Mouse (Mus musculus) liver, embryonic 14.5 days (tissue): ENCODE data around the gene Calu. TPM values are rescaled to one million over a fixed set of nuclear protein-coding genes. Genes with fewer than 3 reads are reported as not detected.

Experiments
- ATAC-seq: fragments of 200-750 bp; cut with Nextera tagmentation; 2 replicates; pipeline ENCODE4 v1.8.0; 2017; ENCODE audit warnings: moderate number of reproducible peaks, mild to moderate bottlenecking, moderate library complexity; ENCODE audit not compliant: insufficient read depth
- DNase-seq, 3 experiments: peaks; one replicate each; pipeline ENCODE4 v3.0.0-alpha.2; 2012 to 2013; ENCODE audit warnings: low read depth in 3 of 3, low spot score in 3 of 3
- H3K27ac ChIP-seq: fragments of 300-500 bp; sonication (generic); 2 replicates; pipeline ENCODE4 v1.5.1; 2014; ENCODE audit warnings: moderate library complexity, mild to moderate bottlenecking, control low read depth, inconsistent platforms
- H3K27me3 ChIP-seq: fragments of 300-500 bp; sonication (generic); 2 replicates; pipeline ENCODE4 v1.6.1; 2014; ENCODE audit warnings: mild to moderate bottlenecking, low read length, moderate library complexity; ENCODE audit not compliant: control insufficient read depth, insufficient read depth
- H3K36me3 ChIP-seq: fragments of 300-500 bp; sonication (generic); replicated peaks from 2 replicates; pipeline ENCODE4 v1.6.1; 2014; ENCODE audit warnings: low read depth; ENCODE audit not compliant: control insufficient read depth, insufficient read depth
- H3K4me1 ChIP-seq, 2 experiments: fragments of 200-500 bp in 1 of 2; fragments of 300-500 bp in 1 of 2; sonication (generic) in 1 of 2; replicated peaks; 2 replicates each; pipeline ENCODE4 v1.6.1; 2012 to 2014; ENCODE audit warnings: antibody characterized with exemption in 1 of 2, inconsistent platforms in 1 of 2, low read length in 1 of 2; ENCODE audit not compliant: control insufficient read depth in 2 of 2, insufficient read depth in 2 of 2
- H3K4me2 ChIP-seq: fragments of 300-500 bp; sonication (generic); 2 replicates; pipeline ENCODE4 v1.6.1; 2014; ENCODE audit warnings: low read depth, mild to moderate bottlenecking, control low read depth, moderate library complexity
- H3K4me3 ChIP-seq, 2 experiments: fragments of 200-500 bp in 1 of 2; fragments of 300-500 bp in 1 of 2; sonication (generic) in 1 of 2; 2 replicates each; pipeline ENCODE4 v1.5.1; 2012 to 2014; ENCODE audit warnings: low read depth in 2 of 2, low read length in 2 of 2, mild to moderate bottlenecking in 2 of 2, control low read depth in 1 of 2, inconsistent platforms in 1 of 2, moderate library complexity in 1 of 2; ENCODE audit not compliant: insufficient read depth in 1 of 2
- H3K9ac ChIP-seq: fragments of 300-500 bp; sonication (generic); replicated peaks from 2 replicates; pipeline ENCODE4 v1.6.1; 2014; ENCODE audit warnings: mild to moderate bottlenecking, control low read depth, moderate library complexity
- H3K9me3 ChIP-seq: fragments of 300-500 bp; sonication (generic); 2 replicates; pipeline ENCODE4 v1.6.1; 2016; ENCODE audit warnings: low read length, mixed read lengths; ENCODE audit not compliant: control insufficient read depth
- CTCF ChIP-seq: IDR thresholded peaks from 2 replicates; pipeline ENCODE4 v1.5.1; 2016; ENCODE audit warnings: antibody characterized with exemption, low read depth, control low read depth
- EP300 ChIP-seq: IDR thresholded peaks from 2 replicates; pipeline ENCODE4 v1.6.1; 2016; ENCODE audit warnings: antibody characterized with exemption, low read depth
- WGBS: fragments of 180-500 bp; shearing (Covaris S2); extraction: QIAGEN DNeasy Blood & Tissue Kit; methylation state at CpG from one replicate; pipeline ENCODE4 v1.1.7; 2014; ENCODE audit not compliant: insufficient replicate concordance; 5-methylcytosine and 5-hydroxymethylcytosine counted together
- polyA plus RNA-seq, 2 experiments: library from polyadenylated mRNA; depleted of rRNA in 1 of 2; stranded (reverse) in 1 of 2; unstranded in 1 of 2; fragments of >200 nt; fragmentation: Nextera tagmentation in 1 of 2; extraction: Ambion mirVana in 1 of 2; gene quantifications; 2 replicates each; pipeline versions ENCODE4 v1.2.1 to v1.2.3; 2012 to 2014

Gene Calu
- polyA plus RNA-seq, 2 experiments: 49.1 to 93.5 TPM

- H3K27me3 ChIP-seq: peaks cover 48% of the 10 kb centered on the region
- TF ChIP-seq CTCF (no peak), EP300 (no peak)
Observed at GRCm38 (mm10) chr6:29395910-29396713, 48.2 kb downstream of the Calu start, which contains the start of gene Ccdc136. TSS of gene Ccdc136 (plus strand) at chr6:29396309.

GRCm38 (mm10) chr6:29396714-29397540, 49.1 kb downstream of the Calu start:
- Histone ChIP-seq H3K36me3 (no peaks in the 10 kb centered on the region), H3K9me3 (no peaks in the 10 kb centered on the region), H3K27me3 (peaks cover 48% of the 10 kb centered on the region), H3K4me1 (no peaks in the 10 kb centered on the region; a peak in 1 of 4 replicates), H3K4me3 (peak overlapping the region; percentile 47 to 50), H3K9ac (no peak overlapping the region), H3K27ac (no peak overlapping the region), H3K4me2 (peak overlapping the region; percentile 60)
- WGBS: 9% methylated on average over 24 of the region's 24 CpGs
- ATAC-seq: no peak
- TF ChIP-seq CTCF (no peak), EP300 (no peak)
- DNase-seq: no peak

More at GRCm38 (mm10) chr6:29395910-29396713, 48.2 kb downstream of the Calu start, which contains the start of gene Ccdc136:
- H3K9me3 ChIP-seq: no peaks in the 10 kb centered on the region
- H3K4me3 ChIP-seq: peak within 1 kb of the TSS; percentile 50 to 58
- H3K27ac ChIP-seq: no peak within 1 kb of the TSS
- no peaks in the 10 kb centered on the region; a peak in 1 of 4 replicates for H3K4me1 ChIP-seq
- peak within 1 kb of the TSS; percentile 60 for H3K4me2 ChIP-seq
- H3K36me3 ChIP-seq: no peaks in the 10 kb centered on the region
- H3K9ac ChIP-seq: no peak within 1 kb of the TSS
- no peak for DNase-seq
- WGBS: 1% methylated on average over 48 of the region's 49 CpGs
- ATAC-seq: no peak

- no peak for DNase-seq
- Histone ChIP-seq H3K9me3 (no peaks in the 10 kb centered on the region), H3K36me3 (no peaks in the 10 kb centered on the region), H3K9ac (no peak overlapping the region), H3K4me2 (no peak overlapping the region), H3K27me3 (peaks cover 47% of the 10 kb centered on the region), H3K4me3 (no peak overlapping the region), H3K27ac (no peak overlapping the region), H3K4me1 (no peaks in the 10 kb centered on the region; a peak in 1 of 4 replicates)
- TF ChIP-seq EP300 (no peak), CTCF (no peak)
- WGBS: 21% methylated on average over 6 of the region's 6 CpGs
- no peak for ATAC-seq
Observed at GRCm38 (mm10) chr6:29397575-29397974, 49.7 kb downstream of the Calu start.

- Histone ChIP-seq H3K4me3 (no peak overlapping the region), H3K4me2 (no peak overlapping the region), H3K36me3 (no peaks in the 10 kb centered on the region), H3K4me1 (no peaks in the 10 kb centered on the region; a peak in 1 of 4 replicates), H3K27me3 (peaks cover 42% of the 10 kb centered on the region), H3K9me3 (no peaks in the 10 kb centered on the region), H3K9ac (no peak overlapping the region), H3K27ac (no peak overlapping the region)
- WGBS: 60% methylated on average over 4 of the region's 4 CpGs
- no peak for TF ChIP-seq CTCF
- TF ChIP-seq EP300: no peak
- no peak for ATAC-seq
- no peak for DNase-seq
Observed at GRCm38 (mm10) chr6:29399851-29400250, 52.0 kb downstream of the Calu start.
